Comparison of ENCODE assay signal across 8 mouse cellular contexts in the genomic region with DNA sequence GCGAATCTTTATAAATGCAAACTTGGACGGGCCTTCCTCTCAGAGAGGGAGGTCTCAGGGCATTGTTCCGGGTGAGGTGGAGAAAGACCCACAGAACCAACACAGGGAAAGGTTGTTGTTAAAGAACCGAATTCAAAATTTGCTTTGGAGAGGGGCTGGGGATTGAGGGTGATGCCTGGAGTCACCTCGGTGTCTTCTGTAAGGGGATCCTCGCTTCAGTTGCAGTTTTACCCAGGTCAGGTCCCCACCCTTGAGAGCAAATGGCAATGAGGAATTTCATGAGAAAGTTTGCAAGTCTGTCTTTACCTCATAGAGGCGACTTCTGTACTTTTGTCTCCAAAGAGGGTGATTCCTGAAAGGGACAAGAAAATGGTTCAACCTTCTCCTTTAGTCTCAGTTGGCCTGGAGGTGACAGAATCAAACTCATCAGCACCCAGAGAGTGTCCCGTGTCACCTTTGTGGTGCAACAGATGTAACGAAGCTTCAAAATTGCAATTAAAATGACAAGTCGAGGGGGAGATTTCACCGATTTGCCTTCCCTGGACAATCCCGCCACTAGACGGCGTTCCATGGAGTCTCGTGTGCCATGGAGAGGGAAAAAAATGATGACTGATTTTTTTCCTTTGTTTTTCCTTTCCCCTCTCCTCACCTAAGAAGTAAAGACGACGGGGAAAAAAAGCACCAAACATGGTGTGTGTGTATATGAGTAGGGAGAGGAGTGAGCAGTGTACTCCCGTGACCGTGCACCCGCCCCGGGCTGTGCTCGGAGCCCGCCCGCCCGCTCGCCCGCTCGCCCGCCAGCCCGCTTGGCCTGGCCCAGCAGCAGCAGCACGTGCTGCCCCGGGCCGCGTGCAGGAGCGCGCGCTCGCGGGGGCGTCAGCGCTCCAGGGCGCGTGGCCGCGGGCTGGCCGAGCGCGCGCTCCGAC. TPM values are rescaled to one million over a fixed set of nuclear protein-coding genes. Genes with fewer than 3 reads are reported as not detected.
DNase-seq lines count a peak whose midpoint lies in the region; ATAC-seq and TF ChIP-seq lines count a peak whose summit lies in the region.

No protein-coding gene starts in this region.

- no peaks in the 10 kb centered on the region for H3K36me3 ChIP-seq in heart, embryonic 12.5 days
- H3K36me3 ChIP-seq in embryonic facial prominence, embryonic 14.5 days (ENCODE audit: control insufficient read depth, insufficient read depth, low read length) = no peaks in the 10 kb centered on the region
- no peaks in the 10 kb centered on the region for H3K36me3 ChIP-seq in liver, postnatal 0 days (replicated peaks; ENCODE audit: insufficient read depth, low read length)
- H3K36me3 ChIP-seq in splenic B cell, adult 2 months (ENCODE audit: control insufficient read depth, insufficient read depth, low read length, poor library complexity, severe bottlenecking) = no peaks in the 10 kb centered on the region

- intact Hi-C loops in heart, postnatal 25 days (cut with DNase I) = no loop called here

- TF ChIP-seq EP300 in liver, postnatal 0 days (IDR thresholded peaks at IDR 0.05; ENCODE audit: low read depth) = no peak

- no peak for DNase-seq in heart, postnatal 25 days (ENCODE audit: low spot score)
- peak; percentile 43 for DNase-seq in R1 (ENCODE audit: low read depth, low spot score)
- DNase-seq in embryonic facial prominence, embryonic 14.5 days (ENCODE audit: low spot score) = peak; percentile 56
- DNase-seq in induced T-regulatory cell, adult 2 months (ENCODE audit: low read depth) = peak; percentile 37
- DNase-seq in liver, postnatal 0 days = no peak
- DNase-seq in splenic B cell, adult 2 months (ENCODE audit: low read depth, low spot score) = peak; percentile 27
- no peak for DNase-seq in thymus, postnatal 36 days

- TF ChIP-seq CTCF in liver, postnatal 0 days (IDR thresholded peaks at IDR 0.05; ENCODE audit: low read depth) = peak; percentile 48

- peaks cover 13% of the 10 kb centered on the region for H3K4me1 ChIP-seq in heart, embryonic 12.5 days (replicated peaks)
- peaks cover 6% of the 10 kb centered on the region; the same call in 1 of the 2 replicates for H3K4me1 ChIP-seq in embryonic facial prominence, embryonic 14.5 days (ENCODE audit: control insufficient read depth, insufficient read depth, low read length)
- peaks cover 19% of the 10 kb centered on the region for H3K4me1 ChIP-seq in liver, postnatal 0 days (ENCODE audit: insufficient read depth)

- H3K9me3 ChIP-seq in heart, embryonic 12.5 days (replicated peaks) = no peaks in the 10 kb centered on the region
- no peaks in the 10 kb centered on the region for H3K9me3 ChIP-seq in embryonic facial prominence, embryonic 14.5 days (ENCODE audit: control insufficient read depth, low read length)
- no peaks in the 10 kb centered on the region for H3K9me3 ChIP-seq in liver, postnatal 0 days (ENCODE audit: low read length)

- H3K4me2 ChIP-seq in heart, embryonic 12.5 days = peak overlapping the region; percentile 96
- peak overlapping the region; percentile 94 for H3K4me2 ChIP-seq in embryonic facial prominence, embryonic 14.5 days (ENCODE audit: low read depth, low read length)
- H3K4me2 ChIP-seq in liver, postnatal 0 days (ENCODE audit: low read depth, low read length) = peak overlapping the region; percentile 65

- H3K27me3 ChIP-seq in heart, embryonic 12.5 days (replicated peaks) = peaks cover 55% of the 10 kb centered on the region
- peaks cover 74% of the 10 kb centered on the region for H3K27me3 ChIP-seq in embryonic facial prominence, embryonic 14.5 days (replicated peaks; ENCODE audit: control insufficient read depth, insufficient read depth, low read length)
- peaks cover 77% of the 10 kb centered on the region for H3K27me3 ChIP-seq in liver, postnatal 0 days (ENCODE audit: insufficient read depth, low read length)
- H3K27me3 ChIP-seq in splenic B cell, adult 2 months (ENCODE audit: control insufficient read depth, insufficient read depth, low read length, poor library complexity, severe bottlenecking) = peaks cover 3% of the 10 kb centered on the region; the same call in 1 of the 2 replicates

- peak; percentile 66; the same call in 1 of the 2 replicates for ATAC-seq in heart, embryonic 12.5 days (ENCODE audit: insufficient number of reproducible peaks, low FRiP score)
- peak; percentile 66 for ATAC-seq in embryonic facial prominence, embryonic 14.5 days (ENCODE audit: low read depth)
- ATAC-seq in liver, postnatal 0 days = peak; percentile 47

- peak overlapping the region; percentile 58 for H3K4me3 ChIP-seq in heart, embryonic 12.5 days
- H3K4me3 ChIP-seq in embryonic facial prominence, embryonic 14.5 days (ENCODE audit: low read depth, low read length) = peak overlapping the region; percentile 46
- peak overlapping the region; percentile 39; the same call in 1 of the 2 replicates for H3K4me3 ChIP-seq in liver, postnatal 0 days (ENCODE audit: low read depth, low read length)

- no peak overlapping the region for H3K27ac ChIP-seq in heart, embryonic 12.5 days (ENCODE audit: poor library complexity, severe bottlenecking)
- H3K27ac ChIP-seq in embryonic facial prominence, embryonic 14.5 days (replicated peaks; ENCODE audit: low read depth, low read length) = peak overlapping the region; percentile 56; the same call in 1 of the 2 replicates
- no peak overlapping the region for H3K27ac ChIP-seq in liver, postnatal 0 days (ENCODE audit: low read depth)

- WGBS in heart, embryonic 12.5 days = 3% methylated on average over 50 of the region's 50 CpGs
- 5% methylated on average over 23 of the region's 50 CpGs for WGBS in embryonic facial prominence, embryonic 14.5 days
- 3% methylated on average over 35 of the region's 50 CpGs for WGBS in liver, postnatal 0 days (ENCODE audit: insufficient replicate concordance)

- peak overlapping the region; percentile 65 for H3K9ac ChIP-seq in heart, embryonic 12.5 days
- peak overlapping the region; percentile 71 for H3K9ac ChIP-seq in embryonic facial prominence, embryonic 14.5 days (ENCODE audit: low read depth, low read length)
- H3K9ac ChIP-seq in liver, postnatal 0 days (replicated peaks) = no peak overlapping the region

RNA-seq across cellular contexts. Expression of a gene that starts 12.1 kb away (rescaled TPM):
- not detected in 2 replicates for polyA plus RNA-seq in heart, embryonic 12.5 days (2016; fragmentation: Nextera tagmentation; extraction: Ambion mirVana)
- not detected for total RNA-seq in heart, postnatal 25 days (2021)
- 0.24 and 0.38 TPM in 2 replicates for polyA plus RNA-seq in embryonic facial prominence, embryonic 14.5 days (2014; fragmentation: Nextera tagmentation; extraction: Ambion mirVana)
- not detected in 2 replicates for polyA plus RNA-seq in liver, postnatal 0 days (2015; fragmentation: Nextera tagmentation; extraction: Ambion mirVana)

Comparison
In these comparisons a context has a peak if more than half of its experiments do, and no peak if none do; other contexts are left out.
1. DNase-seq: peak in R1 (single experiment), embryonic facial prominence, embryonic 14.5 days (single experiment), induced T-regulatory cell, adult 2 months (single experiment) and splenic B cell, adult 2 months (single experiment); none in heart, postnatal 25 days (single experiment), liver, postnatal 0 days (single experiment) and thymus, postnatal 36 days (0 of 2).
2. Peak in every context shown above with its lines, with median percentiles within 50 percentile points of each other: ATAC-seq, H3K4me2 ChIP-seq and H3K4me3 ChIP-seq.